Mouse (Mus musculus) stomach, postnatal 0 days (tissue): ENCODE data around the gene Atrx.
A peak's percentile ranks its signal among the peaks of the same experiment; 100 is the strongest.

Experiments
- CTCF ChIP-seq: IDR thresholded peaks from 2 replicates; pipeline ENCODE4 v1.5.1; 2016; ENCODE audit warnings: antibody characterized with exemption, low read depth, mild to moderate bottlenecking, moderate library complexity
- EP300 ChIP-seq: optimal IDR thresholded peaks from 2 replicates; pipeline ENCODE3; 2016; ENCODE audit warnings: antibody characterized with exemption

DNA sequence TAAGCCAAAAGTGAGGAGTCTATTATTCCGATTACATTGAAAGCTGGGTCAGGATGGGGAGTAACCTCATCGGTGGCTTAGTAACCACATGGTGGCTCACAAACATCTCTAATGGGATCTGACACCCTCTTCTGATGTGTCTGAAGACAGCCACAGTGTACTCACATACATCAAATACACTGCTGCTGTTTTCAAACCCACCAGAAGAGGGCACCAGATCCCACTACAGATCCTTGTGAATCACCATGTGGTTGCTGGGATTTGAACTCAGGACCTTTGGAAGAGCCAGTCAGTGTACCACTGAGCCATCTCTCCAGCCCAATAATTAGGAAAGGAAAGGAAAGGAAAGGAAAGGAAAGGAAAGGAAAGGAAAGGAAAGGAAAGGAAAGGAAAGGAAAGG is 7.8 kb downstream of the Atrx start:
- TF ChIP-seq EP300 = no peak
- TF ChIP-seq CTCF = peak; percentile 61
